Mouse (Mus musculus) skeletal muscle tissue, adult 2 months (tissue): ENCODE data around the gene Ipo5.

ENCODE experiments used
- DNase-seq: peaks from one replicate; pipeline ENCODE4 v3.0.0-alpha.2; 2012; ENCODE audit warnings: low read depth, low spot score

The Ipo5 gene

GRCm38 (mm10) chr14:120924044-120924443, 13.0 kb downstream of the Ipo5 start:
- DNase-seq: no peak

GRCm38 (mm10) chr14:120925731-120926585, 14.9 kb downstream of the Ipo5 start:
- no peak for DNase-seq

- no peak for DNase-seq
Observed at GRCm38 (mm10) chr14:120931236-120931635, 20.2 kb downstream of the Ipo5 start.

GRCm38 (mm10) chr14:120933624-120934023, 22.6 kb downstream of the Ipo5 start:
- no peak for DNase-seq

- no peak for DNase-seq
Observed at GRCm38 (mm10) chr14:120937102-120937501, 26.1 kb downstream of the Ipo5 start.

GRCm38 (mm10) chr14:120942803-120943202, 31.8 kb downstream of the Ipo5 start:
- DNase-seq: no peak

GRCm38 (mm10) chr14:120945146-120945545, 34.1 kb downstream of the Ipo5 start:
- DNase-seq: peak; percentile 31

GRCm38 (mm10) chr14:120947104-120947503, 36.1 kb downstream of the Ipo5 start:
- no peak for DNase-seq

- no peak for DNase-seq
Observed at GRCm38 (mm10) chr14:120949002-120949401, 38.0 kb downstream of the Ipo5 start.

GRCm38 (mm10) chr14:120950068-120950467, 39.0 kb downstream of the Ipo5 start:
- no peak for DNase-seq

- DNase-seq: no peak
Observed at GRCm38 (mm10) chr14:120952434-120952833, 41.4 kb downstream of the Ipo5 start.

- no peak for DNase-seq
Observed at GRCm38 (mm10) chr14:120960551-120960950, 49.5 kb downstream of the Ipo5 start.

- DNase-seq: no peak
Observed at GRCm38 (mm10) chr14:120960991-120961390, 50.0 kb downstream of the Ipo5 start.

- DNase-seq: no peak
Observed at GRCm38 (mm10) chr14:120967072-120967471, 56.0 kb downstream of the Ipo5 start.

GRCm38 (mm10) chr14:120968723-120969122, 57.7 kb downstream of the Ipo5 start:
- DNase-seq: no peak

- no peak for DNase-seq
Observed at GRCm38 (mm10) chr14:120969673-120970072, 58.6 kb downstream of the Ipo5 start.

GRCm38 (mm10) chr14:120970637-120971036, 59.6 kb downstream of the Ipo5 start:
- no peak for DNase-seq

GRCm38 (mm10) chr14:120971313-120971712, 60.3 kb downstream of the Ipo5 start:
- no peak for DNase-seq

GRCm38 (mm10) chr14:120979559-120979958, 68.5 kb downstream of the Ipo5 start:
- DNase-seq: no peak

- no peak for DNase-seq
Observed at GRCm38 (mm10) chr14:120989126-120989525, 78.1 kb downstream of the Ipo5 start.
